Mouse (Mus musculus): Measurements from ENCODE around the gene Npsr1.

The Npsr1 gene

DNA sequence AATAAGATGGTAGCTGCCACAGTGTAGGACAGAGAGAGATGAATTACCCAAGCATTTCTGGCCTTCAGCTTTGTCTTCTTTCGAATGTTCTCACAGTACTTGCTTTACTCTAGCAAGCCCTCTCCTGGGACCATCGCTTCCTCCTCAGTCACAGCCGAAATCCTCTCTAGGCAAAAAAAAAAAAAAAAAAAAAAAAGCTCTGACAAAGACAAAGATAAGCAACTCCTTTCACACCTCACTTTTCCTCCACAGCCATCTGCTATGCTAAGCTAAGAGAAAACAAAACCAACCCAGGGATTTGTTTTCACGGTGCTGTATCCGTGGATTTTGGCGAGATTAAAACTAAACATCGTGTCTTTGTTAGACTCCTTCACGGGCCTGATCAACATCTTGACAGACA lies 156.4 kb downstream of the Npsr1 start:
- DNase-seq = no peak

GRCm38 (mm10) chr9:24280498-24281287 lies 182.9 kb downstream of the Npsr1 start:
- DNase-seq = no peak

DNA sequence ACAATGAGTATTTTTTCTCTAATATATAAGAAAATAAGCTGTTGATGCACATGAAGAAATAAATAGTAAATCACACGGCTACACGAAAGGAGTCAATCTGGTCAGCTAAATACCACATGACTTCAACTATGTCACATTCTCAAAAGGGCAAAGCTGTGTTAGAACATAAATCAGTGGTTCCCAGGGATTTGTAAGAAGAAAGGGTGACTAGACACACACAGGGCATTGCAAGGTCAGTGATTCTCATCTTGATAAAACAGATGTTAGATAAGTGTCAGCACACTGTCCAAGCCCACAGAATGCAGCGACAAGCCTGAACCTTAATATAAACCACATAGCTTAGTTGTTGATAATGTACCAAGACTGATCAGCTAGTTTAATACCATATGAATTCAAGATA lies 184.8 kb downstream of the Npsr1 start:
- no peak for DNase-seq

DNA sequence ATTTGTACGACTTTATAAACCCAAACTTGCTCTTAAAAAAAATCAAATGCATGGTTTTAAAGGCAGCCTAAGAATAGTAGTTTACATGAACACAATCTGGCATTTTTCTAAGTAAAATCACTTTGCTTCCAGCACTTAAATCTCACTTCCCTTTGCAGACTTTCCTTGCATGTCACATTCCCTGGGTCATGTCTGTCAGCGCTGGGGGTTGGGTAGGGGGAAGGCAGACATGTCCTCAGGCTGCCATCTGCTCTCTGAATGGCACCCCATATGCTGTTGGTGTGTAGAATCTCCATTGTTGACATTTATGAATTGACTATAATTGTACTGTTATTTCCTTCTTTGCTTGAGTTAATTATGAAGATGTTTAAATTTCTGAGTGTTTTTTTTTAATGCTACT lies 185.3 kb downstream of the Npsr1 start:
- DNase-seq = no peak

DNA sequence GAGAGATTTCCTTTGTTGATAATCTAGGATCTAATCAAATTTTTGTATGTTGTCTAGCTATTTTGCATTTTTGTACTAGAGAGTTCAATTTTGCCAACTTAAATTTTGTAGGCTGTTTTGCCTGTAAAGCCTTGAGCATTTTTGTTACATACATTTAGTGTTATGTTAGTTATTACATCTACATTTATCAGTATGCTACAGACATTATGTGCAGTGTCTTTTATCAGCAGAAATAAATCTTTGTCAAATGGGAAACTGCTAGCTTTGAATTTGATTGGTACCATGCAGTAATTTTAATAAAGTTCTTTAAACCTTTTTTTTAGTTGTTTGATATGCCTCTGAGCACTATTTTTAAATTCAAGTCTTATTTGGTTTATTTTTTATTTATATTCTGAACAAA lies 185.7 kb downstream of the Npsr1 start:
- DNase-seq = no peak

- DNase-seq = no peak
These were observed 186.7 kb downstream of the Npsr1 start for GRCm38 (mm10) chr9:24284239-24285084.

DNA sequence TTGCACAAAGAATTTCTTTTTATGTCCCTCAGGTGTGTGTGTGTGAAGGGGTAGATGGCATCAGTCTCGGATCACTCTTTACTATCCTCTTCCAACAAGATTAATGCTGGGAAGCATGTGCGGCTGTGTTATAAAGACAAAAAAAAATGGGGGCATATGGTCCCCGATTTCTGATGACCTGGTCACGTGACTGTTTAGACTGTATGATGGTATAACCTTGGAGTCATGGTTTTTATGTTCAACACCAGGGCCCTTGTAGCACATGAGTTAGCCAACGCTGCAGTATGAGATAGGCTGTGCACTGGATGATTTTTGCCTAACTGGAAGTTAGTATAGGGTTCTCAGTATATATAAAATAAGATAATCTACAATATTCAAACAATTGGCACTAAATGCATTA lies 187.6 kb downstream of the Npsr1 start:
- DNase-seq = no peak

DNA sequence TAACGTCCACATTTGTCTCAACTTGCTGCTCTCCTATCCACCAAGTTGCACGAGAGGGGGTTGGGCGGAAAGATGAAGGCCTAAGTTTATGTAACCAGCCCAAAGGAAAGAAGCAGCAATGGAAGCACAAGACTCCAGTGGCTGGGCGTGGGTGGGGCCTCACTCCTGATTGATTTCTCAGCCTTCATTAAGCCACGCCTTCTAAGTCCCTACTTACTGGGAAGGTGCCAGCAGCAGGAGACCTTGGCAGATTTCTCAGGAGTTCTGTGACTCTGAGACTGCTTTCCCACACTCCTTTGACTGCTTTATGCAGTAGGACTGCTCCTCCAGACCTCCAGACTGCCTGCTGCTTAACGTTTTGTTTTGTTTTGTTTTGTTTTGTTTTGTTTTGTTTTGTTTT lies 193.6 kb downstream of the Npsr1 start:
- no peak for DNase-seq

GRCm38 (mm10) chr9:24293252-24293959 lies 195.6 kb downstream of the Npsr1 start:
- DNase-seq = no peak

DNA sequence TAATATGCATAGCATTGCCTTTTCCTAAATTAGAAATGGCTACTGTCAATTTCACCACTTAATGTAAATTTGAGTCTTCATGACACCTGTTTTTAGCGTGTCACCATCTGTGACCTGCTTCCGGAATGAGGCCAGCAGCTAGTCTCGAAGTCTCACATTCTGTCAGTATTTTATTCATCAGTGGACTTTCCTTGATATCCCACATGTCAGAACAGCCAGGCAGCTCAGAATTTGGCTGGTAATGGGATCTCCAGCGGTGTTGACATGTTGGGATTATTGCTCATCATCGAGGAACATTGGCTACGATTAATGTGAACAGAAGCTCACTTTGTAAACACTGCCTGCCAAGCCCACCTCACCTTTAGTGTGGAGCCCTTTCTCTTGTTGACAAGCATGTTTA lies 205.1 kb downstream of the Npsr1 start:
- DNase-seq = no peak

DNA sequence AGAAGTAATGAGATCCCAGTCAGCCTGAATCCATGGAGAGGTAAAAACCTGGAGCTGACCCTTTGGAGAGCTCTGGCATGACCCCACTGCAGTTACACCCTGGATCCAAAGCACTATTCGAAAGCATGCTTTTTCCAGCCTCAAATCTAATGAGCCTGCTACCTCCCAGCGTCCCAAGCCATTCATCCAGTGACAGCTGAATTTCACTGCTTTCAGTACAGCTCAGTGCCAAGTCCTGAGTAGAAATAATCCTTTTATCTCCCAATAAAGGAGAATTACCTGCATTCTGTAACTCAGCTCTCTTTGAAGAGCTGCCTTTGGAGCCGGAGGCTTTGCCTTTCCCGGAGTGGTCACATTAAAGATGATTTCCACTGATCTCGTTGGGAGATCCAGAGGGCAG lies 209.2 kb downstream of the Npsr1 start:
- DNase-seq = no peak

DNA sequence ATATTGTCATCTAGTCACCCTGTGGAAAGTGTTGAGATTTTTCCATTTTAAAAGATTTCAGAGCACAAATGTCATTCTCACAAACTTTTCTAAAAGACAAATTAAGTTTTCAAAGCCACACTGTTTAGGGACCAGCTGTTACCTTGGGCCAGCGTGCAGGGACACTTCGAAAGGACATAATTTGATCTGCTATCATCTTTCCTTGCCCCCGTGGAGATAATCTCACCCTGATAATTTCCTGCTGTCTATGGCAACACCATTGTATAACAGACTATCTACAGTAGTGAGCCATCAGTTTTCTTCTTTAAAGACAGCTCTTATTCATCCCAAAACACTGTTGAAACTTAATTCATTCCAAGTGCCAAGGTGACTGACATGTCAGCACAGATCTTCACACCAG lies 209.6 kb downstream of the Npsr1 start:
- no peak for DNase-seq

- DNase-seq = no peak
These were observed 218.0 kb downstream of the Npsr1 start for GRCm38 (mm10) chr9:24315835-24316234.

GRCm38 (mm10) chr9:24331661-24332060 lies 233.9 kb downstream of the Npsr1 start:
- DNase-seq = no peak

GRCm38 (mm10) chr9:24341321-24341720 lies 243.5 kb downstream of the Npsr1 start:
- DNase-seq = no peak

DNA sequence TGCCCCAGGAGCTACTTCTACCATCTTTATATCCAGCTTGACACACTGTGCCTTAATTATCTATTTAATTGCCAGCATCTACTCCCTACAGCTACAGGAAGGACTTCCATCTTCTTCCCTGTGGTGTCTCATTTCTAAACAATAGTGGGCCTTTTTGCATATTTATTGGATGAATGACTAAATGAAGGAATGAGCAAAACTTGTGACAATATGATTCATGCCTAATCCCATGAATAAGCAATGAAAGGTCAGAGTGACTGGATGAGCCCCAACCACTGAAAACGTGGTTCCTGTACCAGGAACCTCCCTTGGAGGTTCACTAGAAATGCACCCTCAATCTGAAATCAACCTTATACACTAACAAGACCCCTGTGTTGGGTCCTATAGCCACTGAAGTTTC lies 249.2 kb downstream of the Npsr1 start:
- DNase-seq = no peak

GRCm38 (mm10) chr9:24349510-24349909 lies 251.7 kb downstream of the Npsr1 start:
- DNase-seq = no peak

GRCm38 (mm10) chr9:24351402-24351801 lies 253.6 kb downstream of the Npsr1 start:
- no peak for DNase-seq

All from cerebellum, adult 11 months (tissue).